Mouse (Mus musculus) olfactory bulb, adult 2 months (tissue): ENCODE data around the gene Mup6.

Experiments
- CTCF ChIP-seq: fragments of 200-500 bp; IDR thresholded peaks from 2 replicates; pipeline ENCODE4 v1.5.1; 2012; ENCODE audit warnings: low read depth, mild to moderate bottlenecking, low read length, moderate library complexity; ENCODE audit not compliant: insufficient read depth
- POLR2A ChIP-seq: fragments of 200-500 bp; IDR thresholded peaks from 2 replicates; pipeline ENCODE4 v1.6.1; 2012; ENCODE audit warnings: mild to moderate bottlenecking, low read depth, low read length, moderate library complexity; ENCODE audit not compliant: insufficient read depth

DNA sequence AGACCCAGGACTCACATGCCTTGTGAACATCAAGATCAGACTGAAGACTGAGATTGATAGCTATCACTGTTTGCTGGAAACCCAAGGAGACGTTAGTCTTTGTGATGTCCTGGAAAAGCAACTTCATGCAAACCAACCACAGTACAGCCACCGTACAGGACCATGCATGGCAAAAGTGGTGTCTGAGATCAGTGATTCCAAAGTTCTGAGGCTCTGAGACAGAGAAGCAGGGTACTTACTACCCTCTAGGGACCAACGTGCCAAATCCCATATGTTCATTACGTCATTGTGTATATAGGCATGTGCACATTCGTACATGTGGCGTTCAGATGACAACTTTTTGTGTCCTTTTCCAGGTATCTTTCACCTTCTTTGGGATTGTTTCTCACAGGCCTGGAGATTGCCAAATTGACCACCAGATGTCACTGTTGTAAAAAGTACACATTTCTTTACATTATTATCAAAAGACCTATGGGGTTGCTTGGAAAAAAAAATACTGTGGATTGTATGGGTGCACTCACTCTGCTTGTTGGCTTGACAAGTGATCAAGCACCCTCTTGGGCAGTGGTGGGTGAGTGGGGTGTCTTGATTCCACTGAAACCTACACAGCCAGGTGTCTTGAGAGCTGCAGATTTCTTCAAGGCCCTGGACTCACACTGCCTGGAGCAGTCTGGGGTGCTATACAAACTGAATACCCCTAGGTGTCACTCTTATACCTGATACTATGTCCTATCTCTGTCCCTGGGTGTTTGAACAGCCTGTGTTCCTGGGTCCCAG, 31.4 kb upstream of the Mup6 start:
- no peak for TF ChIP-seq POLR2A
- TF ChIP-seq CTCF: no peak
